Mouse (Mus musculus) cortical plate, adult 2 months (tissue): ENCODE results near the gene Cyb5r3. TPM values are rescaled to one million over a fixed set of nuclear protein-coding genes. Genes with fewer than 3 reads are reported as not detected.

Source experiments
- H3K27ac ChIP-seq: fragments of 200-500 bp; 2 replicates; pipeline ENCODE4 v1.5.1; 2012; ENCODE audit warnings: low read length, control low read depth, inconsistent platforms; ENCODE audit not compliant: insufficient read depth
- H3K4me1 ChIP-seq: fragments of 200-500 bp; 2 replicates; pipeline ENCODE4 v1.6.1; 2011; ENCODE audit warnings: low read length; ENCODE audit not compliant: control insufficient read depth, insufficient read depth
- H3K4me3 ChIP-seq: fragments of 200-500 bp; 2 replicates; pipeline ENCODE4 v1.5.1; 2011; ENCODE audit warnings: mild to moderate bottlenecking, low read length, control low read depth; ENCODE audit not compliant: insufficient read depth
- CTCF ChIP-seq: fragments of 200-500 bp; IDR thresholded peaks from 2 replicates; pipeline ENCODE4 v1.5.1; 2011; ENCODE audit warnings: mild to moderate bottlenecking, control low read depth, low read length; ENCODE audit not compliant: insufficient read depth; ENCODE audit errors: extremely low read depth
- POLR2A ChIP-seq: fragments of 200-500 bp; IDR thresholded peaks from 2 replicates; pipeline ENCODE4 v1.6.1; 2011; ENCODE audit warnings: mild to moderate bottlenecking, low read length, control low read depth; ENCODE audit not compliant: insufficient read depth; ENCODE audit errors: extremely low read depth
- polyA plus RNA-seq: library from polyadenylated mRNA; depleted of rRNA; stranded (reverse); fragments of >200 nt; gene quantifications from 2 replicates; pipeline ENCODE4 v1.2.3, GENCODE M21; 2012; rRNA removed

Gene Cyb5r3
- polyA plus RNA-seq, 1 experiment: 57.0 TPM

DNA sequence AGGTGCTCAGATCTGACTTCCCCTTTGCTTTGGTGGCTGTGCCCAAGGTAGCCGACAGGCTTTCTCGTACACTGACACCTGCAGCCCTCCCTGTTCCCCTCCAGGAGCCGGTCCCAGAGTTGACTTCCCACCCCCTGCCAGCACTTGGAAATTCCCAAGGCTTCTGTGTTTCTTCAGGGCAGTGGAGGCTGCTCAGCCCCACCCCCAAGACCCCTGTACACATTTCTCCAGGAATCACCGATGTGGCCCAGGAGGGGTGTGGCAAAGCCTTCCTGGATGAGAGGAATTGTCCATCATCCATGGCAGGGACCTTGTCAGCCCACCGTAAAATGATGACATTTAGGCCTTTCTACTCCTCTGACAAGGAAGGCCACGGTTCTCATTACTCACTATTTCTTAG, 61.1 kb downstream of the Cyb5r3 start:
- TF ChIP-seq POLR2A (no peak), CTCF (no peak)
- H3K4me1 ChIP-seq: peaks cover 2% of the 10 kb centered on the region; the same call in 1 of the 2 replicates
- no peak overlapping the region for H3K27ac ChIP-seq
- H3K4me3 ChIP-seq: no peak overlapping the region

DNA sequence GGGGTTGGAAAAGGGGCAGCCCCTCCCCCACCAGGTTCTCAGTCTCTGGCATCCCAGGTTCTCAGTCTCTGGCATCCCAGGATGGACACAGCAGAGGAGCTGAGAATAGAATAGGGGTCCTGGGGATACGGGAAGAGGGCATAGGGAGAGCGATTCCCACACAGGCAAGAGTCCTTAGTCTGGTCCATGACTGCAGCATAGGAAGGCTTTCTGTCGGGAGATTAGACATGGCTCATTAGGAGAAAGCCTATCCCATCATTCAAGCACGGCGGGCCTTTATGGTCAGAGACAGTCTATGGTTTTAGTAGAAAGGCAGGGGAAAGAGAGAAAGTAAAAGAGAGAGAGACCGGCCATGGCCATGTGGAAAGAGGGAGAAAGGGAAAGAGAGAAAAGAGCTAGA, 64.6 kb downstream of the Cyb5r3 start:
- no peak overlapping the region for H3K4me3 ChIP-seq
- H3K4me1 ChIP-seq: no peaks in the 10 kb centered on the region
- no peak overlapping the region for H3K27ac ChIP-seq
- TF ChIP-seq CTCF: no peak

DNA sequence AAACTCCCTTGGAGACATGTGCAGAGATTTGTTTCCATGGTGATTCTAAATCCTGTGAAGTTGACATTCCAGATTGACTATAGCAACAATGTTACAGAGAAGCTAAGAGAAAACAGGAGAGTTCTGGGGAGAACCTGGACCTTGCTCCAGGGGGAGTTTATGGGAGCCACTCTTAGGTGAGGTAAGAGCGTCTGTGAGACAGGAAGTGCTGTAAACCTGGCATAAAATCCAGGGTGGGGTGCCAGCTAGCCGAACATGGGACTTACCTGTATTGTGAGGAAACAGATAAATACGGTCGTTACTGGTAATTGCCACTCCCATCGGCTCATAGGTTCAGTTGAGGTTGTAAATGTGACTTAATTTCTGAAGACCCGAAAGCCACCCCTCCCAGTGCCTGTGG, 66.0 kb downstream of the Cyb5r3 start:
- Histone ChIP-seq H3K27ac (no peak overlapping the region), H3K4me3 (no peak overlapping the region), H3K4me1 (no peaks in the 10 kb centered on the region)
- no peak for TF ChIP-seq POLR2A
- no peak for TF ChIP-seq CTCF

Other genes starting within 250 kb of the Cyb5r3 start
- gene Tcf20, start 184.7 kb downstream of the Cyb5r3 start, polyA plus RNA-seq: 37.1 and 38.4 TPM in 2 replicates
- 2.1 and 2.6 TPM in 2 replicates for gene Nfam1, start 139.3 kb downstream of the Cyb5r3 start, polyA plus RNA-seq
- gene Serhl, start 83.1 kb downstream of the Cyb5r3 start, polyA plus RNA-seq: 15.9 and 16.4 TPM in 2 replicates
- 126 and 128 TPM in 2 replicates for gene Rrp7a, start 49.8 kb downstream of the Cyb5r3 start, polyA plus RNA-seq
- gene Poldip3, start 23.2 kb downstream of the Cyb5r3 start, polyA plus RNA-seq: 66.3 and 66.6 TPM in 2 replicates
- 4.6 and 4.7 TPM in 2 replicates for gene A4galt, start 79.2 kb upstream of the Cyb5r3 start, polyA plus RNA-seq
- 24.8 and 24.9 TPM in 2 replicates for gene Arfgap3, start 177.7 kb upstream of the Cyb5r3 start, polyA plus RNA-seq